Mouse (Mus musculus) heart, embryonic 10.5 days (tissue): ENCODE data around the gene Raver2. TPM values are rescaled to one million over a fixed set of nuclear protein-coding genes. Genes with fewer than 3 reads are reported as not detected.

Experiments used
- DNase-seq: peaks from one replicate; pipeline ENCODE4 v3.0.0-alpha.2; 2017; ENCODE audit warnings: low spot score
- H3K27ac ChIP-seq: fragments of 300-500 bp; sonication (generic); 2 replicates; pipeline ENCODE4 v1.5.1; 2016; ENCODE audit warnings: mild to moderate bottlenecking
- H3K27me3 ChIP-seq: fragments of 300-500 bp; sonication (generic); 2 replicates; pipeline ENCODE4 v1.6.1; 2016; ENCODE audit warnings: mild to moderate bottlenecking; ENCODE audit not compliant: poor library complexity, insufficient read depth, severe bottlenecking
- H3K36me3 ChIP-seq: fragments of 300-500 bp; sonication (generic); 2 replicates; pipeline ENCODE4 v1.6.1; 2016; ENCODE audit warnings: mild to moderate bottlenecking, moderate library complexity
- H3K4me1 ChIP-seq: fragments of 300-500 bp; sonication (generic); 2 replicates; pipeline ENCODE4 v1.6.1; 2016; ENCODE audit warnings: mild to moderate bottlenecking
- H3K4me3 ChIP-seq: fragments of 300-500 bp; sonication (generic); 2 replicates; pipeline ENCODE4 v1.5.1; 2016; ENCODE audit warnings: mild to moderate bottlenecking, moderate library complexity
- H3K9me3 ChIP-seq: fragments of 300-500 bp; sonication (generic); 2 replicates; pipeline ENCODE4 v1.6.1; 2016; ENCODE audit warnings: mild to moderate bottlenecking, moderate library complexity
- WGBS: fragments of 180-500 bp; shearing (Covaris S2); methylation state at CpG from one replicate; pipeline ENCODE4 v1.1.7; 2016; 5-methylcytosine and 5-hydroxymethylcytosine counted together
- polyA plus RNA-seq: library from polyadenylated mRNA; unstranded; fragments of >200 nt; fragmentation: Nextera tagmentation; extraction: Ambion mirVana; gene quantifications from 2 replicates; pipeline ENCODE4 v1.2.1, GENCODE M21; 2016

The Raver2 gene
- polyA plus RNA-seq, 1 experiment from 2014 or later: 4.5 TPM

DNA sequence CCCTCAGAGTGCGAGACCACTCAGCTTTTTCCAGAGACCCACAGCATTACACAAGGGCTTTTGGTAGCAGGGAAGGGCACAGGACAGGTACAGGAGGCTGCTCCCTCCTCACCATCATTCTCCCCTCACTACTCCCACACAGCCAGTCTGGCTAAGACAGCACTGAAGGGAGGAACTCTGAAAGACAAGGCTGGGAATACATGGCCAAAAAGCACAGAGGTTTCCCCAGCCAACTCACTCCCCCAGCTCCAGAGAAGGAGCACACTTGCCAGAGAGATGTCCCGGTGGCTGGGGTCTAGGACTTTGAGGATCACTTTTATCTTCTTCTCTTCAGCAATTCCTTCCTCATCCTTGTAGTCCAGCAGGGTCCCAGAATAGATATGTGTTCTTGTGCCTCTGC lies 95.4 kb downstream of the Raver2 start:
- Histone ChIP-seq H3K4me3 (no peak overlapping the region), H3K9me3 (no peaks in the 10 kb centered on the region), H3K36me3 (peaks cover 60% of the 10 kb centered on the region), H3K27me3 (no peaks in the 10 kb centered on the region), H3K27ac (no peak overlapping the region), H3K4me1 (peaks cover 15% of the 10 kb centered on the region; the same call in 1 of the 2 replicates)
- 78% methylated on average over 2 of the region's 2 CpGs for WGBS
- DNase-seq: no peak

DNA sequence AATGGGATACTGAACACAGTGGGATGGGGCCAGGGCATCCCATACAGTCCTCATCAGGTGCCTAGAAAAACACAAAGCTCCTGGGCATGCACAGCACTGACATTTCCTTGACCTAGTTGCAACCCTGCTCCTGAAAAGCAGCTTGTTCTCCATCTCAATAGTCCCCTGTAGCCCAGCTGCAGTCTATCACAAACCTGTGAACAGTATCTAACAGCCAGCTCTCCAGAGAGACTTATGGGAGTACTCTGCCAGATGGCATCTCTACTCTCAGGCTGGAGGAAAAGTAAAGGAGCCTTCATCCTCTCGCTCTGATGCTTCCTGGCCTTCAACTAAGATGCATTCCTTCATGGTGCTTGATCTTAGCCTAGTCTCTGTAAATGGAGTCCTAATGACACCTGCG lies 95.9 kb downstream of the Raver2 start:
- no peak for DNase-seq
- Histone ChIP-seq H3K9me3 (no peaks in the 10 kb centered on the region), H3K4me3 (no peak overlapping the region), H3K27me3 (no peaks in the 10 kb centered on the region), H3K27ac (no peak overlapping the region), H3K36me3 (peaks cover 60% of the 10 kb centered on the region), H3K4me1 (peaks cover 15% of the 10 kb centered on the region; the same call in 1 of the 2 replicates)
- WGBS: 91% methylated on average over 2 of the region's 2 CpGs

DNA sequence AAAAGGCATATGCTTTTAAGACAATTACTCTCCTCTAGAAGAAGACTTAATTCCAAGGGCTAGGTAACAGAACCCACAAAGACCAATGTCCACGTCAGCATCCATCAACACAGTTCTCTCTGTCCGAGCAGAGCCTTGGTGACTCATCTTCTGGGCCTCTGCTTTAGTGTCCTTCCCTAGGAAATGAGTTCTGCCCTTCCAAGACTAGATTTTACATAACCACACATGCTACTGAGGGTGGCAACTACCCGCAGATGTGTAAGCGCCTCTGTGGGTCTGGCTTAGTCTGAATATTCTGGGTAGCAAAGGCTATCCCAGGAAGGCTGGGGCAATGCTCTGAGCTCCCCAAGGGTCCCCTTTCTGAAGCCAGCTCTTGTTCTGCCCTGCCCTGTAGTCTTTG lies 97.0 kb downstream of the Raver2 start:
- Histone ChIP-seq H3K27me3 (no peaks in the 10 kb centered on the region), H3K9me3 (no peaks in the 10 kb centered on the region), H3K4me3 (no peak overlapping the region), H3K27ac (no peak overlapping the region), H3K4me1 (peaks cover 15% of the 10 kb centered on the region; the same call in 1 of the 2 replicates), H3K36me3 (peaks cover 63% of the 10 kb centered on the region)
- DNase-seq: no peak
- 79% methylated on average over 4 of the region's 4 CpGs for WGBS

DNA sequence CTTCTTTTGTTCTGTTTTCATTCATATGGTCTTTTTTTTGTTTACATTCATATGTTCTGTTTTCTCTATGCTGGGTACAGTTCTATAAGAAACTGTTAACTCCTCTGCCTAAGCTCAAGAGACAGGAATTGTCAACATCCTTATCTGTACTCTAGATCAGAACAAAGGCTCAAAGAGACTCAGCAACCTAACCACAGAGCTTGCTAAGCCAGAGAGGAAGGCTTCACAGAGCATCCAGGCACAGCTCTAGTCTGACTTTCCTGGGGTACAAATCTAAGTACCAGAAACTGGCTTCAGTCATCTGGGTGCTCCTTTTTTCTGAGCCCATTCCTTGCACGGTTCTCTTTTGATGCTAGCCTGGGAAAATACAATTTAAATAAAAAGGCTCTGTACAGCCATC lies 99.0 kb downstream of the Raver2 start:
- H3K36me3 ChIP-seq: peaks cover 54% of the 10 kb centered on the region

DNA sequence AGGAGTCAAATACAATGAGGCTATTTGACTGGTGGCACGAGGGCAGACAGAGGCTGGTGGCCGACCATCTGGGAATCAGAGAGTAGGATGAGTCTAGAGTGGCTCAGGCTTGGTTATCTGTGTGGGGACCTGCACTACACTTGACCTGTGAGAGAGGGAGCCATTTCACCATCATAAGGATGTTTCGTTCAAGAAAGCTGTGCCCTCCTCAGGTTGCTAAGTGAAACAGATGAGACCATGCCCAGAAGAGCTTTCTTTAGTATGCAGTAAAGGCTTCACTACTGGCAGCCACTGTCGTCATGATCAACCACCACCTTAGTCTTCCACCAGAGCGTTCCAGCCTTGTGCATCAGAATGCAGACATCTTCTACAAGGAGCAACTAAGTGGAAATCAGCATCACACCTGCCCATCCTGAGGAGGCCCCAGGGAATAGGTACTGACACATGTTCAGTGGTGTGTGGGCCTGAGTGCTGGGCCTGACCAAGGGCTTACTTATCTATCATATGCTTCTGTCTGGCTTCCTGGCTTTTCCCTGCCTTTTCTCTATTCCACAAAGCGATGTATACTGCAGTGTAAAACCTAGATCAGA lies 99.5 kb downstream of the Raver2 start:
- DNase-seq: no peak
- H3K4me3 ChIP-seq: no peak overlapping the region
- H3K27ac ChIP-seq: no peak overlapping the region
- WGBS: 49% methylated on average over 6 of the region's 6 CpGs
- H3K9me3 ChIP-seq: no peaks in the 10 kb centered on the region
- H3K27me3 ChIP-seq: no peaks in the 10 kb centered on the region
- H3K4me1 ChIP-seq: peaks cover 11% of the 10 kb centered on the region; the same call in 1 of the 2 replicates
- peaks cover 49% of the 10 kb centered on the region for H3K36me3 ChIP-seq

More for the DNA sequence above, 99.0 kb downstream of the Raver2 start:
- no peaks in the 10 kb centered on the region for H3K9me3 ChIP-seq
- peaks cover 11% of the 10 kb centered on the region; the same call in 1 of the 2 replicates for H3K4me1 ChIP-seq
- H3K27ac ChIP-seq: no peak overlapping the region
- no peaks in the 10 kb centered on the region for H3K27me3 ChIP-seq
- no peak overlapping the region for H3K4me3 ChIP-seq
- 94% methylated on average over 1 of the region's 1 CpGs for WGBS
- DNase-seq: no peak

DNA sequence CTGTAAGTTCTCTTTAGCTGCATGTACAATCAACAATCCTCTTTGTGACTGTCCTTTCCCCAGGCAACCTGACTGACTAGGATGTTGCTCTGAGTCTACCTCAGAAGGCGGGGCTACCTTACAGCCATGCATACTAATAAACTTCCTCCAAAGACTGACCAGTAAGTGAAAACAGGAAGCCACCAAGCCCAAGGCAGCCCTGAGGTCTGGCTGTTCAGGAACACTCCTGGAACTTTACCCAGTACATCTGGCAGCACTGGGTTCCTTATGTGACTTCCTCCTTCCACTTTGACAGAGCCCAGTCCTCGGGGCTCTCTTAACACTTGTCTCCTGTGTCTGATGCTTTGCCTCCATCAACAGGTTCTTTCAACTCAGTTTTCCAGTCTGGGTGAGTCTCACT lies 104.0 kb downstream of the Raver2 start:
- WGBS: 64% methylated on average over 2 of the region's 2 CpGs
- no peak for DNase-seq
- Histone ChIP-seq H3K4me3 (no peak overlapping the region), H3K4me1 (peaks cover 13% of the 10 kb centered on the region), H3K9me3 (no peaks in the 10 kb centered on the region), H3K27ac (no peak overlapping the region), H3K36me3 (peaks cover 42% of the 10 kb centered on the region), H3K27me3 (no peaks in the 10 kb centered on the region)

DNA sequence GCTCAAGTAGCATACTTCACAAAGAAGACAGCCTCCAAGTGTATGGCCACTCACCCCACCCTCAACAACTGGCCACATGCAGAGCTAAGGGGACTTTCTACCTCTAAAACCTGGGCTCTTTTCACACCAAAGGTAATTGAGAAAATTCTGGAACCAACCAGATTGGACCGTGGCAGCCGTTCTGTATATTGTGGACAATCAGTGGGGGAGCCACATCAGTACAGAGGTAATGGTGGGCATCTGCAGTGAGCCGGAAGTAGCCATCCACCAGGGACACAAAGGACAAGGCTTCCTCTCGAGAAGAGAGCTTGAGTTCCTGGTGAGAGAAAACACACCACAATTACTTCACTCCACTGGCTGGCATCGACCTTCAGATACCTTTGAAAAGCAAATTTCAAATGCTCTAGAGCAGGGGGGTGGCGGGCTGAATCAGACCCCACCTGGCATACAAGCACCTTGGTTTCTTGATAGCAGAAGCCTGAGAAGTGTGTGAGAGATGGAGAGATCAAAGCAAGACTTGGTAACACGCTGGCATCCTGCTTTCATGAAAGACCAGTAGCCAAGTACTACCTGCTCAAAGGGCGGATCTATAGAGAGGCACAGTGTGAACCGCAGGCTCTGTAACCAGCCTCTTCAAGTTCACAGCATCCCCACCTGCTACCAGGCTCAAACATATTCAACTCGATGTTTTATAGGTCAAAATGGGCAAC lies 106.3 kb downstream of the Raver2 start:
- H3K9me3 ChIP-seq: no peaks in the 10 kb centered on the region
- 83% methylated on average over 10 of the region's 10 CpGs for WGBS
- H3K4me1 ChIP-seq: peaks cover 25% of the 10 kb centered on the region
- no peaks in the 10 kb centered on the region for H3K27me3 ChIP-seq
- no peak overlapping the region for H3K27ac ChIP-seq
- DNase-seq: no peak
- H3K36me3 ChIP-seq: peaks cover 45% of the 10 kb centered on the region
- no peak overlapping the region for H3K4me3 ChIP-seq

DNA sequence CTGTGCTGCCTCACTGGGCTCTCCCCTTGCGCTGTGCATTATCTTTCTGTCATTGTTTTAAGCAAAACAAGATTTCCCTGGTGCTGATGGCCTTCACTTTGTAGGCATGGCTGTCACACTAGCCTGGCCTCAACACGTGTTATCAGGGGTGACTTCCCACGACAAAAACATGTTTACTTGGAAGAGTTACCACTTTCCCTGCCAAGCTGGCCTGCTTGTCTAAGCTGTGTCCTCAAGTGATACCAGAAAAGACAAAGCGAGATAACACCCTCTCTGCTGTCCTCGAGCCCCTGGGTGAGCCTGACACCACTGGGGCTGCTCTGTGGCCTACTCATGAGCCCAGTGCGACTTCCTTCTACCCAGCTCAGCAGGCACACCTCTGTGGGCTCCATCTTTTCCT lies 107.3 kb downstream of the Raver2 start:
- 14% methylated on average over 6 of the region's 6 CpGs for WGBS
- Histone ChIP-seq H3K36me3 (peaks cover 34% of the 10 kb centered on the region), H3K27me3 (no peaks in the 10 kb centered on the region), H3K9me3 (no peaks in the 10 kb centered on the region), H3K4me1 (peaks cover 35% of the 10 kb centered on the region), H3K27ac (no peak overlapping the region), H3K4me3 (no peak overlapping the region)
- DNase-seq: no peak

DNA sequence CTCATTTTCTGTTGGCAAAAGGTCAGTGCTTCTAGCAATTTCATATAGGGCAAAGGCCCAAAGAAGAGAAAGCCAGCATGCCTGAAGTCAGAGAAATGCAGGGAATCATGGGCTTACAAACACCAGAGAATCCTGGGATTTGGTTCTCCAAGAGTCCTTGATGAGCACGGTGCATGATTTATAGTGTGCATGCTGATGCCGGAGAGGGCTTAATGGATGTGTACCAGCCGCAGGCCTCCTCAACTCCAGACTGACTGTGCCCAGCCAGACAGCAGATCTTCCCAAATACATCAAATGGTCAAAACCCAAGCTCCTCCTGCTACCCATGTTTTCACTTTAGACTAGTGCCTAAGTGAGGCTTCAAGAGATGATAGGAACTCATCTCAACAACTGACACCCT lies 109.0 kb downstream of the Raver2 start:
- DNase-seq: no peak
- peaks cover 40% of the 10 kb centered on the region for H3K36me3 ChIP-seq
- no peaks in the 10 kb centered on the region for H3K27me3 ChIP-seq
- H3K4me3 ChIP-seq: no peak overlapping the region
- H3K9me3 ChIP-seq: no peaks in the 10 kb centered on the region
- H3K27ac ChIP-seq: no peak overlapping the region
- 86% methylated on average over 3 of the region's 3 CpGs for WGBS
- H3K4me1 ChIP-seq: peaks cover 38% of the 10 kb centered on the region

DNA sequence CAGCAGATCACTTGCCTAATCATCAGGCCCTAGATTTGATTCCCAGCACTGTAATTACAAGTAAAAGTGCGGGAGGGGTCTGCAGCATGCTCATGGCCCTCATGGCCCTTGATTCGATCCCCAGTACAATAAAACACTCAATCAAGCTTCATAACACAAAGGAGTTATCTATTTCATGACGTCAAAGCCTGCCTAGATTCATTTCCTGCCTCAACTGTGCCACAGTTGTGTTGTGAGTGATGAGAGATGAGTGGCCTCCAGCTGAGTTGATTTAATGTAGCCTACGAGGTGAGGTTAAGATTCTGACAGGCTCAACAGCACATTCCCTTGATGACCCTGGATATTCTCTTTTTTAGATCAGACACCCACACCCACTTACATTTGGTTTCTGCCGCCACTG lies 110.3 kb downstream of the Raver2 start:
- Histone ChIP-seq H3K27me3 (no peaks in the 10 kb centered on the region), H3K4me3 (no peak overlapping the region), H3K27ac (peak overlapping the region; percentile 22; the same call in 1 of the 2 replicates), H3K36me3 (peaks cover 36% of the 10 kb centered on the region), H3K4me1 (peaks cover 40% of the 10 kb centered on the region), H3K9me3 (no peaks in the 10 kb centered on the region)
- whole genome bisulfite sequencing: 64% methylated on average over 5 of the region's 5 CpGs
- DNase-seq: no peak

DNA sequence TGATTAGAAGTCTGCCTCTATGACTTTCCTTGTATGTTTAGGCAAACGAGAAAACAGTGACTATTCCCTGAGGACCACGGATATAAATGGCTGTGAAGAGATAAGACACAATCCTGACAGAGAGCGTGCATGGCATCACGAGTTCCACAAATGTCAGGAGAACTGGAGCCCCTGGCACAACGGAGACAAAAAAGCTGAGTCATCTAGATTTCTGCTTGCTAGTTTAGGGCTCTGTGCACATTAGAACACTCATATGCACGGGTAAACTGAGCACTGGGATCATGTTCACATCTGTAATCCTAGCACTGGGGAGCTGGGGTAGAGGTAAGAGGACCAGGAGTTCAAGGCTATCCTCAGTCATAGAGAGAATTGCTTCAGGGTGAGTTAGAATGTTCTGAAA lies 111.1 kb downstream of the Raver2 start:
- Histone ChIP-seq H3K27me3 (no peaks in the 10 kb centered on the region), H3K4me1 (peaks cover 42% of the 10 kb centered on the region), H3K4me3 (no peak overlapping the region), H3K9me3 (no peaks in the 10 kb centered on the region), H3K27ac (no peak overlapping the region), H3K36me3 (peaks cover 32% of the 10 kb centered on the region)
- WGBS: 24% methylated on average over 6 of the region's 6 CpGs
- no peak for DNase-seq

DNA sequence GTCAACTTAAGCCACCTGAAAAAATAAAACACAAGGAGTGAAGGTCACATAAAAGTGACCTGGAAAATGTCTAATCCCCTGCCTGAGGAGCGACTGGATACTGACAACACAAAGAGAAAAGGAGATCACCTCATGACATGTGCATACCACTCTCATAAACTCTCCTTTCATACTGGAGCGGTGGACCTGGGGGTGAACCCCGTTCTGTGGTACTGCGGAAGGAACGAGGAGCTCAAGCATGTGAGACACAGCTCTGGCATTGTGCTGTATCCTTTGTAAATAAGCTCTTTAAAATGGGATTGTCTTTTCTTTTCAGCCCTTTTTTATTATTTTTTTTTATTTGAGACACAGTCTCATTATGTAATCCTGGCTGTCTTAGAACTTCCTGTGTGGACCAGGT lies 111.9 kb downstream of the Raver2 start:
- Histone ChIP-seq H3K4me1 (peaks cover 41% of the 10 kb centered on the region), H3K27me3 (no peaks in the 10 kb centered on the region), H3K27ac (no peak overlapping the region), H3K4me3 (no peak overlapping the region), H3K9me3 (no peaks in the 10 kb centered on the region), H3K36me3 (peaks cover 27% of the 10 kb centered on the region; the same call in 1 of the 2 replicates)
- no peak for DNase-seq
- 70% methylated on average over 5 of the region's 5 CpGs for WGBS

DNA sequence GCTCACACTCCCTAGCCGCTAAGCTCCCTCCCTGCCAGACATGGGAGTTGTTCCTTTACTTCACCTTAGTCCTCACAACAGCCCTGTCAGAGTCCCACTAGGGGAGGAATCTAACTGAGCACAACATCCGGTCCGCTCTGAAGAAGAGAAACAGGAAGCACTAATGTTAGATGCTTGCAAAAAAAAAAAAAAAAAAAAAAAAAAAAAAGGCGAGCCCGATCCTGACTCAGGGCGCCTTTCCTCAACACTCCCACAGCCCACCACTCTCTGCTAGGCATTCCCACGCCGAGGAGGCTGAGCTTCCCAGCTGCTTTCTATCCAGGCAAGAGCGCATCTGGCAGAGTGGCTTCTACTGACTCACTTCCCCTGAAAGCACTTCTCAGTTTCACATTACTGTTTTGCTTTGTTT lies 113.8 kb downstream of the Raver2 start:
- DNase-seq: no peak

More for the DNA sequence above, 113.8 kb downstream of the Raver2 start:
- Histone ChIP-seq H3K36me3 (peaks cover 28% of the 10 kb centered on the region), H3K4me3 (no peak overlapping the region), H3K4me1 (peaks cover 28% of the 10 kb centered on the region), H3K27me3 (no peaks in the 10 kb centered on the region), H3K27ac (no peak overlapping the region), H3K9me3 (no peaks in the 10 kb centered on the region)
- 41% methylated on average over 9 of the region's 9 CpGs for WGBS
